Mouse (Mus musculus) left cerebral cortex, adult 2 months (tissue): ENCODE results near the gene Dennd4a. TPM values are rescaled to one million over a fixed set of nuclear protein-coding genes. Genes with fewer than 3 reads are reported as not detected.

ENCODE experiments used
- DNase-seq, 2 experiments: peaks; one replicate each; pipeline ENCODE4 v3.0.0; 2021 to 2022; ENCODE audit warnings: low spot score in 2 of 2, mixed read lengths in 1 of 2; ENCODE audit errors: extremely low spot score in 1 of 2
- H3K27ac ChIP-seq: fragments of 200-600 bp; 2 replicates; pipeline ENCODE4 v1.8.1; 2022
- H3K4me3 ChIP-seq: fragments of 200-600 bp; 2 replicates; pipeline ENCODE4 v1.8.1; 2022
- CTCF ChIP-seq: fragments of 200-600 bp; IDR thresholded peaks from 2 replicates; pipeline ENCODE4 v1.8.1; 2022; ENCODE audit warnings: antibody characterized with exemption, mild to moderate bottlenecking, moderate library complexity
- intact Hi-C: fragments of 180-260 bp; cut with DNase I; formaldehyde crosslinking; loops from one replicate; pipeline ENCODE4 v1.15.1; 2025
- total RNA-seq, 2 experiments: library from RNA; stranded (reverse); gene quantifications; 2 replicates each; pipeline ENCODE4 v1.2.3; 2021

Dennd4a gene
- total RNA-seq, 2 experiments from 2014 or later = 58.8 to 63.3 TPM

GRCm38 (mm10) chr9:64774883-64775282, 36.3 kb upstream of the Dennd4a start:
- no peak overlapping the region for H3K4me3 ChIP-seq
- intact Hi-C loops = loop anchor here (5.0 kb wide), 3 partner anchors 87 to 428 kb away; no protein-coding TSS in a partner anchor
- no peak for DNase-seq
- TF ChIP-seq CTCF = no peak
- H3K27ac ChIP-seq = peak overlapping the region; percentile 68

GRCm38 (mm10) chr9:64775491-64775890, 35.6 kb upstream of the Dennd4a start:
- TF ChIP-seq CTCF = no peak
- intact Hi-C loops = loop anchor here (5.0 kb wide), 2 partner anchors 87 to 162 kb away; no protein-coding TSS in a partner anchor
- H3K27ac ChIP-seq = peak overlapping the region; percentile 68; the same call in 1 of the 2 replicates

GRCm38 (mm10) chr9:64777441-64777987, 33.6 kb upstream of the Dennd4a start:
- TF ChIP-seq CTCF = no peak
- intact Hi-C loops = loop anchor here (5.0 kb wide), 2 partner anchors 85 to 160 kb away; no protein-coding TSS in a partner anchor
- no peak for DNase-seq
- Histone ChIP-seq H3K27ac (no peak overlapping the region), H3K4me3 (no peak overlapping the region)

More at GRCm38 (mm10) chr9:64775491-64775890, 35.6 kb upstream of the Dennd4a start:
- DNase-seq = no peak
- no peak overlapping the region for H3K4me3 ChIP-seq

GRCm38 (mm10) chr9:64778151-64778550, 33.0 kb upstream of the Dennd4a start:
- intact Hi-C loops = loop anchor here (5.0 kb wide), 2 partner anchors 84 to 159 kb away; no protein-coding TSS in a partner anchor
- H3K27ac ChIP-seq = no peak overlapping the region
- H3K4me3 ChIP-seq = no peak overlapping the region

GRCm38 (mm10) chr9:64779628-64780027, 31.5 kb upstream of the Dennd4a start:
- TF ChIP-seq CTCF = peak; percentile 79
- intact Hi-C loops = loop anchor here (2.0 to 5.0 kb wide), 3 partner anchors 83 to 181 kb away; partner anchors contain the start of gene Ints14

More at GRCm38 (mm10) chr9:64778151-64778550, 33.0 kb upstream of the Dennd4a start:
- TF ChIP-seq CTCF = no peak; the same call in 1 of the 2 replicates
- no peak for DNase-seq

GRCm38 (mm10) chr9:64783511-64783910, 27.6 kb upstream of the Dennd4a start:
- no peak for DNase-seq
- TF ChIP-seq CTCF = no peak
- Histone ChIP-seq H3K4me3 (no peak overlapping the region), H3K27ac (no peak overlapping the region)
- intact Hi-C loops = no loop called here

More at GRCm38 (mm10) chr9:64779628-64780027, 31.5 kb upstream of the Dennd4a start:
- DNase-seq = no peak
- H3K27ac ChIP-seq = no peak overlapping the region
- no peak overlapping the region for H3K4me3 ChIP-seq

GRCm38 (mm10) chr9:64784841-64785240, 26.3 kb upstream of the Dennd4a start:
- peak; percentile 76 for TF ChIP-seq CTCF
- H3K4me3 ChIP-seq = no peak overlapping the region
- no peak overlapping the region for H3K27ac ChIP-seq
- DNase-seq = peak in 1 of 2 experiments; percentile 44
- intact Hi-C loops = no loop called here

GRCm38 (mm10) chr9:64786216-64786905, 24.8 kb upstream of the Dennd4a start:
- DNase-seq = no peak
- no peak overlapping the region; the same call in 1 of the 2 replicates for H3K27ac ChIP-seq
- intact Hi-C loops = no loop called here
- TF ChIP-seq CTCF = no peak
- H3K4me3 ChIP-seq = no peak overlapping the region

GRCm38 (mm10) chr9:64788070-64788469, 23.1 kb upstream of the Dennd4a start:
- intact Hi-C loops = loop anchor here (2.0 kb wide), 1 partner anchor 23 kb away; the partner anchor contains the start of gene Dennd4a
- Histone ChIP-seq H3K27ac (peak overlapping the region; percentile 72), H3K4me3 (no peak overlapping the region)
- DNase-seq = no peak
- TF ChIP-seq CTCF = no peak

- DNase-seq = no peak
- 0 out of 2 replicates have a peak overlapping the region, but pooled peaks have one; percentile 4 for H3K27ac ChIP-seq
- no peak overlapping the region; the same call in 1 of the 2 replicates for H3K4me3 ChIP-seq
- TF ChIP-seq CTCF = no peak
- intact Hi-C loops = loop anchor here (2.0 kb wide), 1 partner anchor 21 kb away; the partner anchor contains the start of gene Dennd4a
Observed at GRCm38 (mm10) chr9:64789341-64789761, 21.8 kb upstream of the Dennd4a start.

- intact Hi-C loops = loop anchor here (2.0 kb wide), 1 partner anchor 21 kb away; the partner anchor contains the start of gene Dennd4a
- TF ChIP-seq CTCF = no peak
- no peak overlapping the region for H3K4me3 ChIP-seq
- peak overlapping the region; percentile 44; the same call in 1 of the 2 replicates for H3K27ac ChIP-seq
- no peak for DNase-seq
Observed at GRCm38 (mm10) chr9:64789887-64790400, 21.2 kb upstream of the Dennd4a start.
